Mouse (Mus musculus): ENCODE data around the gene Zp1. TPM values are rescaled to one million over a fixed set of nuclear protein-coding genes. Genes with fewer than 3 reads are reported as not detected.

Zp1 gene
- polyA plus RNA-seq (2014; fragmentation: Nextera tagmentation; extraction: Ambion mirVana): not detected in 2 replicates

DNA sequence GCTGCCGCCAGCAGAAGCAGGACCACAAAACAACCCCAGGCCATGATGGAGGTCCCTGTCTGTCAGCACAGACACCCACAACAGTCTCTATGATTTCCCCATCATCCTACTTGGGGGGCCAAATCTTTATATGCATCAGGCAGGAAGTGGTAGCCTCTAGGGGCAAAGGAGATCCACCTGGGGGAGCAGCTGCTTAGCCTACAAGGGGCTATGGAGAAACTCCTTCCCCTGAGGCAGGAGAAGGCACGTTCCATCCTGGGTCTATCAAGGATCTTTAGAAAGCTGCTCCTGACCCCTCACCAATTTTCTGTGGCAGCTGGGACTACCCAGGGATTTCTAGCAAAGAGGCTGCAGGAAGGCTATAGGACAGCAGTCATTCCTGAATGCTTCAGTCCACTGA lies at the start of gene Zp1:
Zp1 (minus strand) TSS at position 101 of the 400 bp plus-strand sequence.
- ATAC-seq (ENCODE audit: low FRiP score) (no peak), DNase-seq (ENCODE audit: low spot score) (no peak)
- Histone ChIP-seq H3K36me3 (ENCODE audit: control insufficient read depth, insufficient read depth, low read length) (no peaks in the 10 kb centered on the region), H3K9ac (ENCODE audit: low read depth, low read length) (no peak within 1 kb of the TSS), H3K4me2 (replicated peaks; ENCODE audit: low read depth, low read length) (no peak within 1 kb of the TSS), H3K27me3 (ENCODE audit: control insufficient read depth, insufficient read depth, low read length) (no peaks in the 10 kb centered on the region), H3K4me3 (ENCODE audit: low read depth, low read length) (no peak within 1 kb of the TSS), H3K9me3 (ENCODE audit: control insufficient read depth, low read length) (no peaks in the 10 kb centered on the region), H3K4me1 (replicated peaks; ENCODE audit: control insufficient read depth, insufficient read depth, low read length) (no peaks in the 10 kb centered on the region), H3K27ac (ENCODE audit: low read depth, low read length) (no peak within 1 kb of the TSS)
- WGBS: 57% methylated on average over 2 of the region's 2 CpGs

GRCm38 (mm10) chr19:10968578-10968977 lies 48.1 kb upstream of the Zp1 start:
- Histone ChIP-seq H3K4me2 (replicated peaks; ENCODE audit: low read depth, low read length) (no peak overlapping the region), H3K27ac (ENCODE audit: low read depth, low read length) (no peak overlapping the region), H3K36me3 (ENCODE audit: control insufficient read depth, insufficient read depth, low read length) (no peaks in the 10 kb centered on the region), H3K4me3 (ENCODE audit: low read depth, low read length) (no peak overlapping the region), H3K9me3 (ENCODE audit: control insufficient read depth, low read length) (no peaks in the 10 kb centered on the region), H3K9ac (ENCODE audit: low read depth, low read length) (no peak overlapping the region), H3K27me3 (ENCODE audit: control insufficient read depth, insufficient read depth, low read length) (no peaks in the 10 kb centered on the region), H3K4me1 (replicated peaks; ENCODE audit: control insufficient read depth, insufficient read depth, low read length) (no peaks in the 10 kb centered on the region)
- DNase-seq (ENCODE audit: low spot score): no peak
- no peak for ATAC-seq (ENCODE audit: low FRiP score)
- 92% methylated on average over 7 of the region's 7 CpGs for WGBS

DNA sequence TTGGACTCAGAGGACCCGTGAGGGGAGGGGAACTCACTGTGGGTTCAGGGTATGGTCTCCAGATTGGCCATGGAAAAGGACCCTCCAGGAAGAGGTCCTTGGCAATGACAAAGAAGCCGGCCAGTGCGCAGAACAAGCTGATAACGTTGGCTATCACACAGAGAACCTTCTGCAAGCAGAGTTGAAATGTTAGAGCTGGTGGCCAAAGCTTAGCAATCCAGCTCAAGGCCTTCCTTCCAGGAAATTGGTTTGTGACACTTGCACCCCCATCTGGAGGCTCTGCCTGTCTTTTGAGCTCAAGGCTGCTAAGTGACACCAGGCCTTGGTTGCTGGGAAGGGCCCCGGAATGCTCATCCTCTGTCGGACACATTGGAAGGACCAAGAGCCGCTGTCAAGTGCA lies 45.3 kb upstream of the Zp1 start:
- 94% methylated on average over 7 of the region's 7 CpGs for WGBS
- DNase-seq (ENCODE audit: low spot score) (no peak), ATAC-seq (ENCODE audit: low FRiP score) (no peak)
- H3K36me3 ChIP-seq (ENCODE audit: control insufficient read depth, insufficient read depth, low read length): no peaks in the 10 kb centered on the region
- no peaks in the 10 kb centered on the region for H3K4me1 ChIP-seq (replicated peaks; ENCODE audit: control insufficient read depth, insufficient read depth, low read length)
- no peak overlapping the region for H3K4me3 ChIP-seq (ENCODE audit: low read depth, low read length)
- no peak overlapping the region for H3K4me2 ChIP-seq (replicated peaks; ENCODE audit: low read depth, low read length)
- no peaks in the 10 kb centered on the region for H3K27me3 ChIP-seq (ENCODE audit: control insufficient read depth, insufficient read depth, low read length)
- no peaks in the 10 kb centered on the region for H3K9me3 ChIP-seq (ENCODE audit: control insufficient read depth, low read length)
- H3K9ac ChIP-seq (ENCODE audit: low read depth, low read length): no peak overlapping the region
- no peak overlapping the region for H3K27ac ChIP-seq (ENCODE audit: low read depth, low read length)

- WGBS: 50% methylated on average over 12 of the region's 12 CpGs
- no peaks in the 10 kb centered on the region for H3K36me3 ChIP-seq (ENCODE audit: control insufficient read depth, insufficient read depth, low read length)
- H3K4me1 ChIP-seq (replicated peaks; ENCODE audit: control insufficient read depth, insufficient read depth, low read length): no peaks in the 10 kb centered on the region
- no peaks in the 10 kb centered on the region for H3K9me3 ChIP-seq (ENCODE audit: control insufficient read depth, low read length)
- H3K9ac ChIP-seq (ENCODE audit: low read depth, low read length): no peak overlapping the region
- 0 out of 2 replicates have a peak, but pooled peaks have one; percentile 27 for ATAC-seq (ENCODE audit: low FRiP score)
- H3K4me2 ChIP-seq (replicated peaks; ENCODE audit: low read depth, low read length): no peak overlapping the region
- H3K27me3 ChIP-seq (ENCODE audit: control insufficient read depth, insufficient read depth, low read length): no peaks in the 10 kb centered on the region
- no peak overlapping the region for H3K4me3 ChIP-seq (ENCODE audit: low read depth, low read length)
- H3K27ac ChIP-seq (ENCODE audit: low read depth, low read length): no peak overlapping the region
- DNase-seq (ENCODE audit: low spot score): no peak
Observed at GRCm38 (mm10) chr19:10959978-10960346, 39.5 kb upstream of the Zp1 start.

DNA sequence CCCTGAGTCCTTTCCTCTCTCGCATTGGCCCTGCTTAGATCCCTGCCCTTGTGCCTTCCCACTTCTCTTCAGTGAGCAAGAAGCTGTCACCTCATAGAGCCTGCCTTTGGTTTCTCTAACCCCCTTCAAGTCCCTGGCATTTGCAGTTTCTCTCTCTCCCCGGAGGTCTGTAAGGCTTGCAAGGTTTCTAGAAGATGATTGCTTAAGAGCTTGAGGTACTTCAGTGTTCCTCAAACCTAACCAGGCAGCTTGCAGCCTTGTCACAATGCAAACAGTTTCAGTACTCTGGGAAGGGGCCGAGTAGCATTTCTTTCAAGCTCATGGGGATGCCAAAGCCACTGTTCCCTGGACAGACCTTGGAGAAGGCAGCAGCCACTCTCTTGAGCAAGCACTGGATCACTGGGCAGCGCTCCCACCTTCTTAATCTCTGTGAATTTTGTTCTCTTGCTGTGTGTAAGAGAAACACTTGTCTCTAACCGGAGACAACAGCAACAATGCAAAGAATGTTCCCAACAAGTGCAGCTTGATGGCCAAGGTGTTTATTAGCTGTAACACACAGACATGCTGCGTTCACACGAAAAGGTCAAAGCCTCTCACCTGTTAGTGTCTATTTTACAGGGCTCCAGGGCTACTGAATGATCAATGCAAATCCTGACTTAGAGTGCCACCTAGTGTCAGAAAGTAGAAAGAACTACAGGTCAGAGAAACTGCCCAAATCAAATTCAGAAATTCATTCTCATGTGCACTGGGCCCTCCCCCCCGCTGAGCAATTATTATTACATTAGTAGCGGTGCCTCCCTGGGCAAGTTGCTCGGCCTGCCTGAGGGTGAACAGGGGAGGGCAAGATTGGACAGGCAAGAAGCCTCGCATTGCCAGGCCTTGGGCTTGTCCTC lies 38.9 kb upstream of the Zp1 start:
- H3K27me3 ChIP-seq (ENCODE audit: control insufficient read depth, insufficient read depth, low read length): no peaks in the 10 kb centered on the region
- H3K9ac ChIP-seq (ENCODE audit: low read depth, low read length): no peak overlapping the region
- peak; percentile 81 for DNase-seq (ENCODE audit: low spot score)
- H3K36me3 ChIP-seq (ENCODE audit: control insufficient read depth, insufficient read depth, low read length): no peaks in the 10 kb centered on the region
- WGBS: 34% methylated on average over 11 of the region's 11 CpGs
- H3K4me2 ChIP-seq (replicated peaks; ENCODE audit: low read depth, low read length): no peak overlapping the region
- peak; percentile 84 for ATAC-seq (ENCODE audit: low FRiP score)
- H3K9me3 ChIP-seq (ENCODE audit: control insufficient read depth, low read length): no peaks in the 10 kb centered on the region
- no peaks in the 10 kb centered on the region for H3K4me1 ChIP-seq (replicated peaks; ENCODE audit: control insufficient read depth, insufficient read depth, low read length)
- H3K27ac ChIP-seq (ENCODE audit: low read depth, low read length): no peak overlapping the region
- no peak overlapping the region for H3K4me3 ChIP-seq (ENCODE audit: low read depth, low read length)

DNA sequence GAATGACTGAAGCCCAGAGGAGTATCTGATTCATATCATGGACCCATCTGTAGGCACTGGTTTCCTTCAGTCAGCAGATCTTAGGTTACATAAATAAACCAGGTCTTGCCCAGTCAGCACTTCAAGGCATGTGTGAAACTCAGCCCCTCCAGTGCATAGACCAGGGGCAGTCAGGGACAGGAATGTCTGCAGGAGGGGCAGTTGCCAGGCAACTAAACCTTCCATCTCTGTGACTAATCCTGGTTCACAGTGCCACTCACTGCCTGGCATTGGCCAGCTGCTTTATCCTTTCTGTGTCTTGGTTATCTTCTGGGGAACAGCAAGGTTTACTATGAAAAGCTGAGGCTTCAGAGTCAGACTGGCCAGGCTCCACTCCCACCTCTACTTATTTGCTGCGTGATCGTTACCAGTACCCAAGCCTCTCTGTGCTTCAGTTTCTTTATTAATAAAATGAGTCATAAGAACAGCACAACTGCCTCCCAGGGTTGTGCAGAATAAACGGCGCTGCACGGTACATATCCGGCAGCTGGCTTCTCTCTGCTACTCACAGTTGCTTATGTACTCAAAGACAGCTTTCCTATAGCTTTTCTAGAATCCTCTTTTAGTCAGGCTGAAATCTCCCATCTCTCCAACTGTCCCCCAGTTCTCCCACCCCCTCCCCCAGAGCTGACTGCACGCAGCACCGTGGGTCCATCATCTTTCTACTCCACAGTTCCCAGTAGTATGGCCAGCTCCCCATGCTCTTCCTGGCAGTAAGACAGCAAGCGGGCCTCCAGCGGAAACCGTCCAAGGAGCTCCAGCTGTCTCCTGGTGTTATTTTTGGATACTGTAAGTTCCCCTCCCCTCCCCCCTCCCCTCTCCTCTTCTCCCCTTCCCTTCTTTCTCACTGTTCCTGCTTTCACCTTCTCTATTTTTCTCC lies 31.8 kb upstream of the Zp1 start:
- WGBS: 74% methylated on average over 11 of the region's 11 CpGs

GRCm38 (mm10) chr19:10949558-10949957 lies 29.1 kb upstream of the Zp1 start:
- Histone ChIP-seq H3K4me1 (replicated peaks; ENCODE audit: control insufficient read depth, insufficient read depth, low read length) (peaks cover 10% of the 10 kb centered on the region), H3K9me3 (ENCODE audit: control insufficient read depth, low read length) (no peaks in the 10 kb centered on the region), H3K36me3 (ENCODE audit: control insufficient read depth, insufficient read depth, low read length) (no peaks in the 10 kb centered on the region; the same call in 1 of the 2 replicates), H3K27me3 (ENCODE audit: control insufficient read depth, insufficient read depth, low read length) (no peaks in the 10 kb centered on the region), H3K4me2 (replicated peaks; ENCODE audit: low read depth, low read length) (peak overlapping the region; percentile 44), H3K27ac (ENCODE audit: low read depth, low read length) (no peak overlapping the region), H3K9ac (ENCODE audit: low read depth, low read length) (peak overlapping the region; percentile 45), H3K4me3 (ENCODE audit: low read depth, low read length) (peak overlapping the region; percentile 67)
- DNase-seq (ENCODE audit: low spot score): peak; percentile 28
- 39% methylated on average over 9 of the region's 9 CpGs for WGBS
- ATAC-seq (ENCODE audit: low FRiP score): peak; percentile 28; the same call in 1 of the 2 replicates

More for the DNA sequence above, 31.8 kb upstream of the Zp1 start:
- Histone ChIP-seq H3K27me3 (ENCODE audit: control insufficient read depth, insufficient read depth, low read length) (no peaks in the 10 kb centered on the region), H3K4me2 (replicated peaks; ENCODE audit: low read depth, low read length) (no peak overlapping the region), H3K9me3 (ENCODE audit: control insufficient read depth, low read length) (no peaks in the 10 kb centered on the region), H3K9ac (ENCODE audit: low read depth, low read length) (no peak overlapping the region), H3K4me1 (replicated peaks; ENCODE audit: control insufficient read depth, insufficient read depth, low read length) (peaks cover 9% of the 10 kb centered on the region), H3K4me3 (ENCODE audit: low read depth, low read length) (no peak overlapping the region), H3K27ac (ENCODE audit: low read depth, low read length) (no peak overlapping the region), H3K36me3 (ENCODE audit: control insufficient read depth, insufficient read depth, low read length) (no peaks in the 10 kb centered on the region)
- no peak for ATAC-seq (ENCODE audit: low FRiP score)
- DNase-seq (ENCODE audit: low spot score): no peak

GRCm38 (mm10) chr19:10949112-10949511 lies 28.7 kb upstream of the Zp1 start, which contains the start of gene Ccdc86:
Gene Ccdc86 (minus strand): TSS chr19:10949266.
- H3K36me3 ChIP-seq (ENCODE audit: control insufficient read depth, insufficient read depth, low read length): no peaks in the 10 kb centered on the region; the same call in 1 of the 2 replicates
- peaks cover 10% of the 10 kb centered on the region for H3K4me1 ChIP-seq (replicated peaks; ENCODE audit: control insufficient read depth, insufficient read depth, low read length)
- peak within 1 kb of the TSS; percentile 93 for H3K4me2 ChIP-seq (replicated peaks; ENCODE audit: low read depth, low read length)
- H3K4me3 ChIP-seq (ENCODE audit: low read depth, low read length): peak within 1 kb of the TSS; percentile 67
- H3K9me3 ChIP-seq (ENCODE audit: control insufficient read depth, low read length): no peaks in the 10 kb centered on the region
- WGBS: under 1% methylated on average over 30 of the region's 30 CpGs
- no peak within 1 kb of the TSS for H3K27ac ChIP-seq (ENCODE audit: low read depth, low read length)
- DNase-seq (ENCODE audit: low spot score) (peak; percentile 99), ATAC-seq (ENCODE audit: low FRiP score) (peak; percentile 98)
- peak within 1 kb of the TSS; percentile 62 for H3K9ac ChIP-seq (ENCODE audit: low read depth, low read length)
- H3K27me3 ChIP-seq (ENCODE audit: control insufficient read depth, insufficient read depth, low read length): no peaks in the 10 kb centered on the region
